Mouse (Mus musculus): Measurements from ENCODE around the gene Selenoh. TPM values are rescaled to one million over a fixed set of nuclear protein-coding genes. Genes with fewer than 3 reads are reported as not detected.

Selenoh gene
- polyA plus RNA-seq, 1 experiment from 2014 or later = 189 TPM

DNA sequence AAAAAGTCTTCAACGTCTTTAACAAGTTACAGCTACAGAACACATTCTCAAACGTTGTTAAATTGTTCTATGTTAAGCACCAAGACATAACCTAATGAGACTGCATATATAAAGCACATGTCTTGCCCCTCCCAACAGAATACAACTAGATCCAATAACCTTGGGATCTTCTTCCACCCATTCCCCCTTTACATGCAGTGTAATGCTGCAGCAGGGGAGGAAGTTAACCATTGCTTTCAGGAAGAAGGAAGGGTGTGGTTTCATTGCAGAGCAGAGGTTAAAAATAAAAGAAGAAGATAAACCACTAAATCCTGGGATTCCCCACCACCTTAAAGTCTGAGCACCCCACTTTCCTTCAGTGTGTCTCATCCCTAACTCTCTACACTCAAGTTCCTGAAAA, 47.9 kb downstream of the Selenoh start:
- WGBS = 84% methylated on average over 2 of the region's 2 CpGs
- H3K9ac ChIP-seq (replicated peaks) = no peak overlapping the region

DNA sequence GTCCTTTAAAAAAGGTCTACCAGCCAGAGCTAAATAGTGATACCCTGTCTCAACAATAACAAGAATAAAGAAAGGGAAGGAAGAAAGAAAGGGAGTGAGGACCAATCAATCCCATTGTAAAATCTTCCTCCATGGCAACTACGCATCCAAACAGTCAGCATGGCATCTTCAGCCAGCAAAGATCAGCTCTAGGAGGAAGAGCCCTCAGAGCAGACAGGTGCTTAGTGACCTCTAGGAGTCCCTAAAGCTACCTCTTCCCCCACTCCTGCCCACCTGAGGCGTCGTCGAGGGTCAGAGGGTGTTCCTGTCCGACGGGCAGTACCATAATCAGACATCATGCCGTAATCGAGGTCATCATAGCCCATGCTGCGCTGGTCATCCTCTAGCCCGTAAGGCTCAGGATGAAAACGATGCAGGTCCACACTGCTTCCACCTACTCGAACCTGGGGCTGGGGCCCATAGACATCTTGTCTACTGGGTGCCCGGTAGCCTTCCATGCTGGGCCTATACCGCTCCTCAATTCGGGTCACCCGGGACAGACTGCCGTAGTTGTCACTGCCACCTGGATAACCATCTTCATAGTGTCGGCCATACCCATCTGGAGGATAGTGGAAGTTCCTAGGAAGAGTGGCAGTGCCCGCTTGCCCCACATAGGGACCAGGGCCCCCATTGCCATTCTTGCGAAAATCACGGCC, 50.8 kb downstream of the Selenoh start:
- no peak overlapping the region for H3K4me2 ChIP-seq
- no peaks in the 10 kb centered on the region for H3K4me1 ChIP-seq
- H3K9ac ChIP-seq (replicated peaks) = no peak overlapping the region
- no peaks in the 10 kb centered on the region for H3K9me3 ChIP-seq (replicated peaks)
- H3K27me3 ChIP-seq (replicated peaks) = no peaks in the 10 kb centered on the region
- no peak overlapping the region for H3K4me3 ChIP-seq (replicated peaks)
- no peak overlapping the region for H3K27ac ChIP-seq (replicated peaks)
- peaks cover 58% of the 10 kb centered on the region for H3K36me3 ChIP-seq
- ATAC-seq (ENCODE audit: low FRiP score) = no peak
- WGBS = 97% methylated on average over 21 of the region's 21 CpGs

More for the DNA sequence above, 47.9 kb downstream of the Selenoh start:
- H3K27me3 ChIP-seq (replicated peaks) = no peaks in the 10 kb centered on the region
- H3K27ac ChIP-seq (replicated peaks) = no peak overlapping the region
- no peak for ATAC-seq (ENCODE audit: low FRiP score)
- peaks cover 10% of the 10 kb centered on the region for H3K4me1 ChIP-seq
- no peak overlapping the region for H3K4me3 ChIP-seq (replicated peaks)
- H3K36me3 ChIP-seq = peaks cover 32% of the 10 kb centered on the region
- H3K9me3 ChIP-seq (replicated peaks) = no peaks in the 10 kb centered on the region
- H3K4me2 ChIP-seq = no peak overlapping the region

Other genes starting within 250 kb of the Selenoh start
- gene Calcrl, start 245.4 kb downstream of the Selenoh start, polyA plus RNA-seq (2015; fragmentation: Nextera tagmentation; extraction: Ambion mirVana) = 23.2 and 26.9 TPM in 2 replicates
- gene Tfpi, start 194.0 kb downstream of the Selenoh start, polyA plus RNA-seq (2015; fragmentation: Nextera tagmentation; extraction: Ambion mirVana) = 21.2 and 25.9 TPM in 2 replicates
- 27.5 and 27.6 TPM in 2 replicates for gene Ctnnd1, start 20.0 kb downstream of the Selenoh start, polyA plus RNA-seq (2015; fragmentation: Nextera tagmentation; extraction: Ambion mirVana)
- gene Btbd18, start 11.7 kb downstream of the Selenoh start, polyA plus RNA-seq (2015; fragmentation: Nextera tagmentation; extraction: Ambion mirVana) = 0.28 and 0.36 TPM in 2 replicates
- not detected in 2 replicates for gene Gm28635, start 7.3 kb upstream of the Selenoh start, polyA plus RNA-seq (2015; fragmentation: Nextera tagmentation; extraction: Ambion mirVana)
- gene Med19, start 7.6 kb upstream of the Selenoh start, polyA plus RNA-seq (2015; fragmentation: Nextera tagmentation; extraction: Ambion mirVana) = 52.7 and 53.0 TPM in 2 replicates
- gene Tmx2, start 8.4 kb upstream of the Selenoh start, polyA plus RNA-seq (2015; fragmentation: Nextera tagmentation; extraction: Ambion mirVana) = 298 and 334 TPM in 2 replicates
- gene Zdhhc5, start 44.4 kb upstream of the Selenoh start, polyA plus RNA-seq (2015; fragmentation: Nextera tagmentation; extraction: Ambion mirVana) = 15.6 and 17.6 TPM in 2 replicates
- 19.7 and 23.8 TPM in 2 replicates for gene Clp1, start 56.6 kb upstream of the Selenoh start, polyA plus RNA-seq (2015; fragmentation: Nextera tagmentation; extraction: Ambion mirVana)
- gene Ypel4, start 63.3 kb upstream of the Selenoh start, polyA plus RNA-seq (2015; fragmentation: Nextera tagmentation; extraction: Ambion mirVana) = 15.0 and 16.2 TPM in 2 replicates
- 5.0 and 5.9 TPM in 2 replicates for gene Gm19426, start 72.9 kb upstream of the Selenoh start, polyA plus RNA-seq (2015; fragmentation: Nextera tagmentation; extraction: Ambion mirVana)
- 33.1 and 38.3 TPM in 2 replicates for gene Serping1, start 104.7 kb upstream of the Selenoh start, polyA plus RNA-seq (2015; fragmentation: Nextera tagmentation; extraction: Ambion mirVana)
- 20.1 and 30.9 TPM in 2 replicates for gene Ube2l6, start 128.1 kb upstream of the Selenoh start, polyA plus RNA-seq (2015; fragmentation: Nextera tagmentation; extraction: Ambion mirVana)
- gene Smtnl1, start 151.9 kb upstream of the Selenoh start, polyA plus RNA-seq (2015; fragmentation: Nextera tagmentation; extraction: Ambion mirVana) = not detected in 2 replicates
- gene Timm10, start 156.2 kb upstream of the Selenoh start, polyA plus RNA-seq (2015; fragmentation: Nextera tagmentation; extraction: Ambion mirVana) = 78.9 and 86.0 TPM in 2 replicates
- 1.3 and 5.0 TPM in 2 replicates for gene Slc43a1, start 168.1 kb upstream of the Selenoh start, polyA plus RNA-seq (2015; fragmentation: Nextera tagmentation; extraction: Ambion mirVana)
- gene Rtn4rl2, start 215.9 kb upstream of the Selenoh start, polyA plus RNA-seq (2015; fragmentation: Nextera tagmentation; extraction: Ambion mirVana) = 3.6 and 3.9 TPM in 2 replicates